Mouse (Mus musculus) hindbrain, postnatal 0 days (tissue): ENCODE results near the gene Ppara. TPM values are rescaled to one million over a fixed set of nuclear protein-coding genes. Genes with fewer than 3 reads are reported as not detected.

Experiments used
- ATAC-seq: fragments of 200-750 bp; cut with Nextera tagmentation; 2 replicates; pipeline ENCODE4 v1.8.0; 2017; ENCODE audit warnings: mild to moderate bottlenecking, moderate TSS enrichment, moderate library complexity
- DNase-seq: peaks from one replicate; pipeline ENCODE4 v3.0.0-alpha.2; 2015; ENCODE audit warnings: low spot score
- H3K27ac ChIP-seq: fragments of 300-500 bp; sonication (generic); 2 replicates; pipeline ENCODE4 v1.5.1; 2014; ENCODE audit warnings: mild to moderate bottlenecking
- H3K27me3 ChIP-seq: fragments of 300-500 bp; sonication (generic); 2 replicates; pipeline ENCODE4 v1.6.1; 2014; ENCODE audit warnings: low read length, mixed read lengths; ENCODE audit not compliant: insufficient read depth
- H3K36me3 ChIP-seq: fragments of 300-500 bp; sonication (generic); 2 replicates; pipeline ENCODE4 v1.6.1; 2014; ENCODE audit warnings: low read length, mixed read lengths; ENCODE audit not compliant: insufficient read depth
- H3K4me1 ChIP-seq: fragments of 300-500 bp; sonication (generic); 2 replicates; pipeline ENCODE4 v1.6.1; 2014; ENCODE audit warnings: antibody characterized with exemption, low read length, mixed read lengths; ENCODE audit not compliant: insufficient read depth
- H3K4me2 ChIP-seq: fragments of 300-500 bp; sonication (generic); 2 replicates; pipeline ENCODE4 v1.6.1; 2014; ENCODE audit warnings: low read depth, mild to moderate bottlenecking, low read length, moderate library complexity, mixed read lengths
- H3K4me3 ChIP-seq: fragments of 300-500 bp; sonication (generic); 2 replicates; pipeline ENCODE4 v1.5.1; 2014; ENCODE audit warnings: low read length
- H3K9ac ChIP-seq: fragments of 300-500 bp; sonication (generic); replicated peaks from 2 replicates; pipeline ENCODE4 v1.6.1; 2014; ENCODE audit warnings: mild to moderate bottlenecking, low read length, moderate library complexity, mixed read lengths
- H3K9me3 ChIP-seq: fragments of 300-500 bp; sonication (generic); 2 replicates; pipeline ENCODE4 v1.6.1; 2016; ENCODE audit warnings: low read length, mixed read lengths
- CTCF ChIP-seq: IDR thresholded peaks from 2 replicates; pipeline ENCODE4 v1.5.1; 2016; ENCODE audit warnings: antibody characterized with exemption, control low read depth, low read depth
- WGBS: fragments of 180-500 bp; shearing (Covaris S2); extraction: QIAGEN DNeasy Blood & Tissue Kit; methylation state at CpG from one replicate; pipeline ENCODE4 v1.1.7; 2014; 5-methylcytosine and 5-hydroxymethylcytosine counted together
- polyA plus RNA-seq: library from polyadenylated mRNA; unstranded; fragments of >200 nt; fragmentation: Nextera tagmentation; extraction: Ambion mirVana; gene quantifications from 2 replicates; pipeline ENCODE4 v1.2.1, GENCODE M21; 2015
- total RNA-seq: library from RNA; depleted of rRNA; stranded (reverse); fragments of >200 nt; gene quantifications from 2 replicates; pipeline ENCODE4 v1.2.3, GENCODE M21; 2014

Ppara gene
- total and polyA plus RNA-seq, 2 experiments from 2014 or later: 1.9 to 6.6 TPM

- Histone ChIP-seq H3K9ac (no peak overlapping the region), H3K36me3 (no peaks in the 10 kb centered on the region), H3K4me1 (0 out of 2 replicates have a peak, but pooled peaks cover 9% of the 10 kb centered on the region), H3K27me3 (no peaks in the 10 kb centered on the region), H3K9me3 (no peaks in the 10 kb centered on the region), H3K4me2 (no peak overlapping the region), H3K27ac (no peak overlapping the region), H3K4me3 (no peak overlapping the region)
- DNase-seq (no peak), ATAC-seq (no peak)
- no peak for TF ChIP-seq CTCF
- 57% methylated on average over 6 of the region's 6 CpGs for WGBS
Measured at GRCm38 (mm10) chr15:85720366-85720841, 14.4 kb upstream of the Ppara start.

DNA sequence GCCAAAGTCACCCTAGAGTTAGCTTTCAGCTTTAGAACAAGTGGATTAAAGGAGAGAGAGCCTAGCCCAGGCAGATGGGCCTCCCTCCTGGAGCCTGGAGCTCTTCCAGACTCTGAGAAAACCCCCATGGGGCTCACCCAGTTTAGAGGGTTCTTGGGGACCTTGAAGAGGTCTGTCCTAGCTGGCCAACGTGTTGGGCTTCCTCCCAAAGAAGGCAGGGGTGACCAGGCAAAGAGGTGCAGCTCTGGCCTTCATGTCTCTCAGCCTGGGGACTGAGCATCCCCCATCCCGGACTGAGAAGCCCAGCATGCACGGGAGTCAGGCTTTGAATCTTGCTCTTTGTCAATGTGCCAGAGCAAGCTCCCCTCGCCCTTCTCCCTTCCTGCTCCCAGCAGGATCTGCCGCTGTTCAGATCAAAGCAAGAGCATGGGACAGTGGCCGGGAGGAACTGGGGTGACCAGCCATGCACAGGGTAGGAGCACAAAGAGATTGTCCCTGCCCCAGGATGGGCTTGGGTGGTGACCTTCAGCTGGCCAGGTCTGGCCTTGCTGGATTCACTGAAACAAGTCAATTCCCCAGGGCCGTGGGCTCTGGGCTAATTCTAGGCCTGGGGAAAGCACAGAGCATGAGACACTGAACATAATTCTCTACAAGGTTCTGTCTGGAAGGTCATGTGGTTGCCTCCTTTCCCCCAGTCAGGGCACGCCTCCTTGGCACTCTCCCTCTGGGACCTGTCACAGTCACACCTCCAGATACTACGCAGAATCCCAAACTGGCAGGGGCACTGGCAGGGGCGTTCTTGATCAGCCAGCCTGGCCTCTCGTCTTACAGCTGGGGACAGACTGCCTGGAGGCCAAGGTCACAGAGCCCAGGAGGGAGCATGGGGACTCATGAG lies 10.3 kb upstream of the Ppara start:
- Histone ChIP-seq H3K27me3 (no peaks in the 10 kb centered on the region), H3K4me2 (no peak overlapping the region), H3K36me3 (no peaks in the 10 kb centered on the region), H3K9me3 (no peaks in the 10 kb centered on the region), H3K27ac (peak overlapping the region; percentile 51), H3K4me1 (0 out of 2 replicates have a peak, but pooled peaks cover 9% of the 10 kb centered on the region), H3K9ac (no peak overlapping the region), H3K4me3 (no peak overlapping the region)
- DNase-seq (no peak), ATAC-seq (peak; percentile 71)
- WGBS: 35% methylated on average over 11 of the region's 11 CpGs
- no peak for TF ChIP-seq CTCF

GRCm38 (mm10) chr15:85728224-85728623 lies 6.6 kb upstream of the Ppara start:
- Histone ChIP-seq H3K4me1 (0 out of 2 replicates have a peak, but pooled peaks cover 9% of the 10 kb centered on the region), H3K4me3 (no peak overlapping the region), H3K4me2 (no peak overlapping the region), H3K9ac (no peak overlapping the region), H3K9me3 (no peaks in the 10 kb centered on the region), H3K36me3 (no peaks in the 10 kb centered on the region), H3K27me3 (no peaks in the 10 kb centered on the region), H3K27ac (no peak overlapping the region)
- ATAC-seq (no peak), DNase-seq (no peak)
- 81% methylated on average over 5 of the region's 5 CpGs for WGBS
- no peak for TF ChIP-seq CTCF

DNA sequence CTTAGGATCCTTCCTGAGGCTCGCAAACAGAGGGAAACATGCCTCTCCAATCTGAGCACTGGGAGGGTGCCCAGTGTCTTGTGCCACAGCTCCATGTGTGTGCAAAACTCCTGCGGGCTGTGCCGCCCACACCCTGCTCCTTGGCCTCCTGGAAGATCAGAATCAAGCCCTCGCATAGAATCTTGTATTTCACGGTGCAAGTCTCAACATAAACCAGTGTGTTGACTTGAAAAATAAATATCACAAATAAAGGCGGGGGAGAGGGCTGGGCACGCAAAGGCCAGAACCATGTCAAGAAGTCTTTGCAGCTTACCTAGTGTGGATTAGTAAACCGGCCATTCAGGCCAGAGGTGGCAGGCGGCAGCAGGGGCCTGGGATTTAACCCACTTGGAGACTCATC lies 5.5 kb upstream of the Ppara start:
- no peaks in the 10 kb centered on the region for H3K36me3 ChIP-seq

GRCm38 (mm10) chr15:85730027-85730426 lies 4.8 kb upstream of the Ppara start:
- H3K4me3 ChIP-seq: no peak overlapping the region
- whole genome bisulfite sequencing: 52% methylated on average over 2 of the region's 2 CpGs
- no peak for TF ChIP-seq CTCF
- H3K9me3 ChIP-seq: no peaks in the 10 kb centered on the region
- no peaks in the 10 kb centered on the region for H3K36me3 ChIP-seq
- no peak overlapping the region for H3K4me2 ChIP-seq
- ATAC-seq (no peak), DNase-seq (no peak)
- H3K4me1 ChIP-seq: no peaks in the 10 kb centered on the region; the same call in 1 of the 2 replicates
- H3K27ac ChIP-seq: no peak overlapping the region
- no peak overlapping the region for H3K9ac ChIP-seq
- peaks cover 11% of the 10 kb centered on the region for H3K27me3 ChIP-seq

More for the DNA sequence above, 5.5 kb upstream of the Ppara start:
- Histone ChIP-seq H3K9me3 (no peaks in the 10 kb centered on the region), H3K27me3 (peaks cover 4% of the 10 kb centered on the region; the same call in 1 of the 2 replicates), H3K4me3 (no peak overlapping the region), H3K9ac (no peak overlapping the region), H3K4me1 (0 out of 2 replicates have a peak, but pooled peaks cover 7% of the 10 kb centered on the region), H3K27ac (no peak overlapping the region), H3K4me2 (no peak overlapping the region)
- DNase-seq: no peak
- ATAC-seq: no peak
- no peak for TF ChIP-seq CTCF
- 83% methylated on average over 9 of the region's 9 CpGs for WGBS

GRCm38 (mm10) chr15:85731885-85732603 lies 2.7 kb upstream of the Ppara start:
- no peak for DNase-seq
- no peak overlapping the region for H3K4me3 ChIP-seq
- WGBS: 76% methylated on average over 3 of the region's 3 CpGs

More at GRCm38 (mm10) chr15:85731885-85732603, 2.7 kb upstream of the Ppara start:
- Histone ChIP-seq H3K4me2 (no peak overlapping the region), H3K4me1 (peaks cover 4% of the 10 kb centered on the region; the same call in 1 of the 2 replicates), H3K27ac (no peak overlapping the region), H3K9ac (no peak overlapping the region), H3K27me3 (peaks cover 28% of the 10 kb centered on the region), H3K36me3 (no peaks in the 10 kb centered on the region), H3K9me3 (no peaks in the 10 kb centered on the region)
- no peak for TF ChIP-seq CTCF
- ATAC-seq: no peak
